Mouse (Mus musculus): Measurements from ENCODE around the gene Fcamr. TPM values are rescaled to one million over a fixed set of nuclear protein-coding genes. Genes with fewer than 3 reads are reported as not detected.

The Fcamr gene
- total and polyA plus RNA-seq, 3 experiments, result not detected

DNA sequence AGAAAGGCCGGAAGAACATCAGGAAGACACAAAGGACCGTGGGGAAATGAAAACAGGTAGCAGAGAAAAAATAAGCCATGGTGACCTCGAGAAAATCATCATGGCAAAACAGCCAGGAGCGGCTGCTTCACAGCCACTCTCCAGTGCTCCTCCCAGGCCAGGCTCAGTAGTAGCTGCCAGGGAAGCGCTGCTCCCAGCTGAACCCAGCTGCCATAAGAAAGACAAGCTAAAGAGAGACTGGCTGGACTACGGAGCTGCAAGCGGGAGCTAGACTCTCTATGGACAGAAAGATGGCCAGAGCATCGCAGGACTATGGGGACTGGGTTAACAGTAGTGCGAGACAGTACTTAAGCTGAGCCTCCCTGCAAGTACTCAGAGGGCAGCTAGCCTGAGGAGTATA, 54.1 kb downstream of the Fcamr start:
- no peaks in the 10 kb centered on the region for H3K4me1 ChIP-seq (ENCODE audit: insufficient read depth, low read depth, low read length)
- H3K9me3 ChIP-seq (replicated peaks), result no peaks in the 10 kb centered on the region
- DNase-seq (ENCODE audit: low spot score) (no peak), ATAC-seq (ENCODE audit: extremely low read depth, insufficient number of reproducible peaks, low FRiP score, poor library complexity, severe bottlenecking) (no peak)
- H3K4me3 ChIP-seq (ENCODE audit: low read depth, low read length), result no peak overlapping the region
- peaks cover 13% of the 10 kb centered on the region for H3K27me3 ChIP-seq (ENCODE audit: insufficient read depth, low read length)
- no peaks in the 10 kb centered on the region for H3K36me3 ChIP-seq (replicated peaks)
- TF ChIP-seq POLR2AphosphoS5 (IDR thresholded peaks at IDR 0.05; ENCODE audit: insufficient replicate concordance, low read depth, low read length), result no peak
- TF ChIP-seq GATA2 (IDR thresholded peaks at IDR 0.05; ENCODE audit: borderline replicate concordance, low read depth, low read length), result no peak
- no peak for TF ChIP-seq GATA1 (IDR thresholded peaks at IDR 0.05; ENCODE audit: borderline replicate concordance, low read length)
- TF ChIP-seq TAL1 (conservative IDR thresholded peaks at IDR 0.05; ENCODE audit: low read depth, low read length), result no peak
- TF ChIP-seq CTCF (IDR thresholded peaks at IDR 0.05; ENCODE audit: low read depth, low read length), result no peak

DNA sequence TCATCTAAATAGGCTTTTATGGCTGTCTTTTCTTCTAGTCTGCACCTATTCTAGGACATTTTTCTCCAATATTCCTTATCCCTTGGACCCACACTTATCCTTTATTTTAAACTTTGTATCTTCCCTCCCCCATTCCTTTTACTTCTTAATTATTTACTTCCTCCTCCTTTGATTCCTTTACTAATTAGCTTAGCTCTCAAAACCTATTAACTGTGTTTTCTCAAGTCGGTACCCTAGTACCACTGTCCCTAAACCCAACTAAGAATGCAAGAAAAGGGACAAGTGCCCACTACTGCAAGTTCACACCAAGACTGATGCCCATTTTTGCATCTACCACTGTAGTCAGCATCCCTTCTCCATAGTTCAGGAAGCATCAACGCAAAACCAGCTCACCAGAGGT, 55.0 kb downstream of the Fcamr start:
- Histone ChIP-seq H3K4me1 (ENCODE audit: insufficient read depth, low read depth, low read length) (no peaks in the 10 kb centered on the region), H3K27me3 (ENCODE audit: insufficient read depth, low read length) (peaks cover 10% of the 10 kb centered on the region), H3K4me3 (ENCODE audit: low read depth, low read length) (no peak overlapping the region), H3K36me3 (replicated peaks) (no peaks in the 10 kb centered on the region), H3K9me3 (replicated peaks) (no peaks in the 10 kb centered on the region)
- ATAC-seq (ENCODE audit: extremely low read depth, insufficient number of reproducible peaks, low FRiP score, poor library complexity, severe bottlenecking) (no peak), DNase-seq (ENCODE audit: low spot score) (no peak)
- TF ChIP-seq GATA1 (IDR thresholded peaks at IDR 0.05; ENCODE audit: borderline replicate concordance, low read length), result no peak
- no peak for TF ChIP-seq TAL1 (conservative IDR thresholded peaks at IDR 0.05; ENCODE audit: low read depth, low read length)
- no peak for TF ChIP-seq CTCF (IDR thresholded peaks at IDR 0.05; ENCODE audit: low read depth, low read length)
- no peak for TF ChIP-seq POLR2AphosphoS5 (IDR thresholded peaks at IDR 0.05; ENCODE audit: insufficient replicate concordance, low read depth, low read length)
- no peak for TF ChIP-seq GATA2 (IDR thresholded peaks at IDR 0.05; ENCODE audit: borderline replicate concordance, low read depth, low read length)

- ATAC-seq (ENCODE audit: extremely low read depth, insufficient number of reproducible peaks, low FRiP score, poor library complexity, severe bottlenecking) (no peak), DNase-seq (ENCODE audit: low spot score) (no peak)
- TF ChIP-seq GATA1 (IDR thresholded peaks at IDR 0.05; ENCODE audit: borderline replicate concordance, low read length) (no peak), TAL1 (conservative IDR thresholded peaks at IDR 0.05; ENCODE audit: low read depth, low read length) (no peak)
- H3K4me1 ChIP-seq (ENCODE audit: insufficient read depth, low read depth, low read length), result no peaks in the 10 kb centered on the region
- H3K4me3 ChIP-seq (ENCODE audit: low read depth, low read length), result no peak overlapping the region
- H3K27me3 ChIP-seq (ENCODE audit: insufficient read depth, low read length), result peaks cover 7% of the 10 kb centered on the region; the same call in 1 of the 2 replicates
- no peaks in the 10 kb centered on the region for H3K36me3 ChIP-seq (replicated peaks)
- H3K9me3 ChIP-seq (replicated peaks), result no peaks in the 10 kb centered on the region
Observed at GRCm38 (mm10) chr1:130857456-130857855, 56.8 kb downstream of the Fcamr start.

- no peak overlapping the region for H3K4me3 ChIP-seq (ENCODE audit: low read depth, low read length)
- ATAC-seq (ENCODE audit: extremely low read depth, insufficient number of reproducible peaks, low FRiP score, poor library complexity, severe bottlenecking) (no peak), DNase-seq (ENCODE audit: low spot score) (no peak)
- H3K9me3 ChIP-seq (replicated peaks), result no peaks in the 10 kb centered on the region
- no peaks in the 10 kb centered on the region for H3K36me3 ChIP-seq (replicated peaks)
- TF ChIP-seq GATA1 (IDR thresholded peaks at IDR 0.05; ENCODE audit: borderline replicate concordance, low read length) (no peak), CTCF (IDR thresholded peaks at IDR 0.05; ENCODE audit: low read depth, low read length) (no peak), POLR2AphosphoS5 (IDR thresholded peaks at IDR 0.05; ENCODE audit: insufficient replicate concordance, low read depth, low read length) (no peak), GATA2 (IDR thresholded peaks at IDR 0.05; ENCODE audit: borderline replicate concordance, low read depth, low read length) (no peak)
- H3K4me1 ChIP-seq (ENCODE audit: insufficient read depth, low read depth, low read length), result no peaks in the 10 kb centered on the region
- H3K27me3 ChIP-seq (ENCODE audit: insufficient read depth, low read length), result peaks cover 9% of the 10 kb centered on the region; the same call in 1 of the 2 replicates
Observed at GRCm38 (mm10) chr1:130864238-130864637, 63.5 kb downstream of the Fcamr start.

Other genes starting within 250 kb of the Fcamr start
- not detected in 2 replicates for gene Zp3r, start 171.3 kb upstream of the Fcamr start, total RNA-seq (2014; fragmentation: Nextera tagmentation)
- 0.27 TPM in 1 of 2 replicates, not detected in the other for gene Zp3r, start 171.3 kb upstream of the Fcamr start, total RNA-seq (2017)
- gene Zp3r, start 171.3 kb upstream of the Fcamr start, polyA plus RNA-seq (2012), result not detected in 2 replicates
- not detected in 2 replicates for gene C4bp, start 139.3 kb upstream of the Fcamr start, total RNA-seq (2014; fragmentation: Nextera tagmentation)
- 0.12 and 0.33 TPM in 2 replicates for gene C4bp, start 139.3 kb upstream of the Fcamr start, total RNA-seq (2017)
- not detected in 2 replicates for gene C4bp, start 139.3 kb upstream of the Fcamr start, polyA plus RNA-seq (2012)
- gene Gm29427, start 85.1 kb upstream of the Fcamr start, total RNA-seq (2014; fragmentation: Nextera tagmentation), result not detected in 2 replicates
- gene Gm29427, start 85.1 kb upstream of the Fcamr start, total RNA-seq (2017), result 0.33 and 0.41 TPM in 2 replicates
- not detected in 2 replicates for gene Gm29427, start 85.1 kb upstream of the Fcamr start, polyA plus RNA-seq (2012)
- gene Yod1, start 83.6 kb upstream of the Fcamr start, total RNA-seq (2014; fragmentation: Nextera tagmentation), result 28.9 and 30.8 TPM in 2 replicates
- 18.3 and 21.3 TPM in 2 replicates for gene Yod1, start 83.6 kb upstream of the Fcamr start, total RNA-seq (2017)
- gene Yod1, start 83.6 kb upstream of the Fcamr start, polyA plus RNA-seq (2012), result 1.7 and 2.7 TPM in 2 replicates
- gene Pfkfb2, start 71.6 kb upstream of the Fcamr start, total RNA-seq (2014; fragmentation: Nextera tagmentation), result 42.4 and 47.1 TPM in 2 replicates
- gene Pfkfb2, start 71.6 kb upstream of the Fcamr start, total RNA-seq (2017), result 48.5 and 53.0 TPM in 2 replicates
- 7.0 and 12.5 TPM in 2 replicates for gene Pfkfb2, start 71.6 kb upstream of the Fcamr start, polyA plus RNA-seq (2012)
- gene AA986860, start 68.9 kb upstream of the Fcamr start, total RNA-seq (2014; fragmentation: Nextera tagmentation), result 3.5 and 8.6 TPM in 2 replicates
- 1.1 and 1.2 TPM in 2 replicates for gene AA986860, start 68.9 kb upstream of the Fcamr start, total RNA-seq (2017)
- gene AA986860, start 68.9 kb upstream of the Fcamr start, polyA plus RNA-seq (2012), result 1.1 and 1.2 TPM in 2 replicates
- gene Pigr, start 25.8 kb downstream of the Fcamr start, total RNA-seq (2014; fragmentation: Nextera tagmentation), result not detected in 2 replicates
- under 0.01 and 0.06 TPM in 2 replicates for gene Pigr, start 25.8 kb downstream of the Fcamr start, total RNA-seq (2017)
- gene Pigr, start 25.8 kb downstream of the Fcamr start, polyA plus RNA-seq (2012), result not detected in 2 replicates
- gene Fcmr, start 64.8 kb downstream of the Fcamr start, total RNA-seq (2014; fragmentation: Nextera tagmentation), result not detected in 2 replicates
- 0.35 TPM in 1 of 2 replicates, not detected in the other for gene Fcmr, start 64.8 kb downstream of the Fcamr start, total RNA-seq (2017)
- not detected in 2 replicates for gene Fcmr, start 64.8 kb downstream of the Fcamr start, polyA plus RNA-seq (2012)
- not detected in 2 replicates for gene Il24, start 86.6 kb downstream of the Fcamr start, total RNA-seq (2014; fragmentation: Nextera tagmentation)
- gene Il24, start 86.6 kb downstream of the Fcamr start, total RNA-seq (2017), result not detected in 2 replicates
- not detected in 2 replicates for gene Il24, start 86.6 kb downstream of the Fcamr start, polyA plus RNA-seq (2012)
- gene Il20, start 110.5 kb downstream of the Fcamr start, total RNA-seq (2014; fragmentation: Nextera tagmentation), result not detected in 2 replicates
- 0.12 TPM in 1 of 2 replicates, not detected in the other for gene Il20, start 110.5 kb downstream of the Fcamr start, total RNA-seq (2017)
- gene Il20, start 110.5 kb downstream of the Fcamr start, polyA plus RNA-seq (2012), result not detected in 2 replicates
- not detected in 2 replicates for gene Il19, start 139.2 kb downstream of the Fcamr start, total RNA-seq (2014; fragmentation: Nextera tagmentation)
- 0.17 TPM in 1 of 2 replicates, not detected in the other for gene Il19, start 139.2 kb downstream of the Fcamr start, total RNA-seq (2017)
- gene Il19, start 139.2 kb downstream of the Fcamr start, polyA plus RNA-seq (2012), result not detected in 2 replicates
- gene Il10, start 218.9 kb downstream of the Fcamr start, total RNA-seq (2014; fragmentation: Nextera tagmentation), result not detected in 2 replicates
- gene Il10, start 218.9 kb downstream of the Fcamr start, total RNA-seq (2017), result 0.12 TPM in 1 of 2 replicates, not detected in the other
- gene Il10, start 218.9 kb downstream of the Fcamr start, polyA plus RNA-seq (2012), result not detected in 2 replicates